Mouse (Mus musculus) embryonic fibroblast, embryonic 13.5 days (primary cell): Measurements from ENCODE around the gene Itgb1bp1.

Experiments
- CTCF ChIP-seq: IDR thresholded peaks from 2 replicates; pipeline ENCODE4 v1.5.1; 2011; ENCODE audit warnings: mild to moderate bottlenecking, control low read depth, low read length, moderate library complexity, borderline replicate concordance; ENCODE audit not compliant: insufficient read depth
- POLR2A ChIP-seq: IDR thresholded peaks from 2 replicates; pipeline ENCODE4 v1.6.1; 2011; ENCODE audit warnings: low read depth, mild to moderate bottlenecking, control low read depth, low read length, moderate library complexity

DNA sequence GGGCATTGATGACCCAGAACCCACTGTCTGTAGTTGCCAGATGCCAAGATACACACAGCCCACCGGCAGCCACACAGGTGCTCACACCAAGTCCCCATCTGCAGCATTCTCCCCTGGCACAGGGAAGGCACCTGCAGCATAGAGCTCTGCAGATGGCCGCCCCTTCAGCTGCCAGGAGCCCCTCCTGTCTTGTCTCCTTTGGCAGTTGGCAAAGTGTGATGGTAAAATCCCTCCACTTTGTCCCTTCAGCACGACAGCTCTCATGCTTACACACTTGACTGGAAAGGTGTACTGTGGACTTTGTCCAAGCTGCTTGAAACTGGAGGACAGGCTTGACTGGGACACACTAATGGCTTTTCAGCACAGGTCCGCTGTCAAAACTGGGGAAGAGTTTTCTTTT is 34.2 kb upstream of the Itgb1bp1 start:
- TF ChIP-seq CTCF, result no peak
- no peak for TF ChIP-seq POLR2A
